Mouse (Mus musculus): Measurements from ENCODE around the gene Abcb6.

DNA sequence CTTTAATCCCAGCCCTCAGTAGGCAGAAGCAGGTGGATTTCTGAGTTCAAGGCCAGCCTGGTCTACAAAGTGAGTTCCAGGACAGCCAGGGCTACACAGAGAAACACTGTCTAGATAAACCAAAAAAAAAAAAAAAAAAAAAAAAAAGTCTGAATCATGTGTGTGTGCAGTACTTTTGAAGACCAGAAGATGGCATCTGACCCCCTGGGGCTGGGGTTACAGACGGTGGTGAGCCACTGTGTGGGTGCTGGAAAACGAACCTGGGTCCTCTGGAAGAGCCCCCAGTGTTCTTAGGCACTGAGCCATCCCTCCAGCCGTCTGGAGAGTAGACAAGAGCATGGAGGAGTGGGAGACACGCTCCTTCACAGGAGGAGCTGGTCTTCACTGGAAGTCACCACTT is 2.0 kb upstream of the Abcb6 start:
- TF ChIP-seq GATA1 (IDR thresholded peaks at IDR 0.05; ENCODE audit: low read length) (no peak), TAL1 (IDR thresholded peaks at IDR 0.05; ENCODE audit: low read length) (no peak)

All from erythroblast, embryonic 14.5 days (primary cell).